Mouse (Mus musculus): ENCODE data around the gene Plppr3.

Gene Plppr3

DNA sequence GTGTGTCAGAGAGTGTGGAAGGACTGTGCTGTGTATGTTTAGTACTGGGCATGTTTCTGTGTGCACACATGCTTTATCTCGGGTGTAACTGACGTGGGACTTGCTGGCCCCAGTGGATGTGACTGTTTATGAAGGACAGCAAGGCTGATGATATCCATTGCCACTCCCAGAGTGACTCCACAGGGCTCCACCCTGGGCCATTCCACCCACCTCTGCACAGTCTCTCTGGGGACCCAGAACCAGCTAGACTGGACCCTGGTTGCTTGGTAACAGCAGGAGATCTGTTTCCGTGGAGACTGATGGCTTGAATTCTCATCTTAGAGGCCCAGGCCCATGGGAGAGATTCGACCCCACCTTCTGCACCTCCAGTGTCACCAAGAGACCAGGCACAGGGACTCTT lies 56.2 kb downstream of the Plppr3 start:
- no peak for DNase-seq (ENCODE audit: low spot score in 2 of 2)

DNA sequence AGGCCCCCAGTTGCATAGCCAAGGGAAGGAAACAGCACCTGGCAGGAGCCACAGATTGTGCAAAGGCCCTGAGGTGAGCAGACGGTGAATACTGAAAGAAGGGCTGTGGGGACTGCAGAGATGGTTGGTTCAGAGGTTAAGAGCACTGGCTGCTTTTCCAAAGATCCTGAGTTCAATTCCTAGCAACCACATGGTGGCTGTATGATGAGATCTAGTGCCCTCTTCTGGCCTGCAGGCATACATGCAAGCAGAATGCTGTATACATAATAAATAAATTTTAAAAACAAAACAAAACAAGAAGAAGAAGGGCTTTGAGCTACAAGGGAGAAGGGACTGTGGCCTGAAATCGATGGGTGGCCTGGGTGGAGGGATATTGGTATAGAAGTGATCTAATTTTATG lies 57.3 kb downstream of the Plppr3 start:
- no peak for DNase-seq (ENCODE audit: low spot score in 2 of 2)

DNA sequence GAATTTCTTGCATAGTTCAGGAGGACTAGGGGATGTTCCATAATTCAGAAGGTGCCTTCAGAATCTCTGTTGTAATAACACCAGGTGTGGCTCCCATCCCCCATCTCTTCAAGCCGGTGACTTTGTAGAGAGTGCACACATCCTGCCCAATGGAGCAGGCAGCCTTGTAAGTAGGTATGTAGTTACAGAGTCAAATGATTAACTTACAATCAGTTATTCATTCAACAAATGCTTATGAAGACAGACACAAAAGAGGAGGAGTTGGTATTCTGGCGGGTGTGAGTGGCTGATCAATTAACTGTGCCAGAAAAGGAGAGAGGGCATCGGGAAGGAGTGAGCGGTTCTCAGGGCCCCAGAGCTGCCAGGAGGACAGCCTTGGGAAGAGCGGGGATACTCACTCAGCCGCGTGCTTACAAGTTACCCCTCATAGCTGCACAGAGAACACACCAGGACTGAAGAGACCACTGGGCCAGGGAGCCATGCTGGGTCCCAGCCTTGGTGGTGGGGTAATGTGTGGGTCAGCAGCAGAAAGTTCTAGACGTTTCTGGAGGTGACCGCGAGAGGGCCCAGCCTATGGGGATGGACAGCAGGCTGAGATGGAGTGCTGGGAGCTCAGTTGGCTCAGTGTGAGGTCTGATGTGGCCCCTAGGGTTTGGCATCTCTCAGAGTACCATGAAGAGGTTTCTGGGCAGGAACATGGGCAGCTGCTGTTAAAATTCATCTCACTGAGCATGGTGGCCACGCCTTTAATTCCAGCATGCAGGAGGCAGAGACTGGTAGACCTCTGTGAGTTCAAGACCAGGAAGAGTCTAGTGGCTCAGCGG lies 58.6 kb downstream of the Plppr3 start:
- DNase-seq (ENCODE audit: low spot score in 2 of 2), result no peak

DNA sequence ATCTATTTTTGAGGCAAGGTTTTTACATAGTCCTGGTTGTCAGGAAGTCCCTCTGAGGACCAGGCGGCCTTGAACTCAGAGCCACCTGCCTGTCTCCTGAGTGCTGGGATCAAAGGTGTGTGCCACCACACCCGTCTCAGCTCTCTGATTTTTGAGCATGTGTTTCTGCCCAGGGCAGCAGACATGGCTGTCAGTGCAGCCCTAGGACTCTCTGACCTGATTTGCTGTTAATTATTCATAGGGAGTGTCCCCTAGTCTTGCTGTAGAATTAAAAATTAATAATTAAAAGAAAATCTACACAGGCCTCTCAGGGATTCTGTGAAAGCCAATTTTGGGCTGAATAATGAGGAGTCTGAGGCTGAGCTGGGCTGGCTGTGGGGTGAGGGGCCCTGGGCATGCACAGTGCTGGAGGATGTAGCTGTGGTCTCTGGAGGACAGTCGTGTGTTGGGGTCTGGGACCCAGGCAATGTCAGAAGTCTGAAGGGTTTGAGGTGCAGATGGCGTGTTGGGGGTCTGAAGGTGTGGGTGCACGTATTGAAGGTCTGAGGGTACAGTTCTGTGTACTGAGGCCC lies 60.1 kb downstream of the Plppr3 start:
- DNase-seq (ENCODE audit: low spot score in 2 of 2), result no peak

DNA sequence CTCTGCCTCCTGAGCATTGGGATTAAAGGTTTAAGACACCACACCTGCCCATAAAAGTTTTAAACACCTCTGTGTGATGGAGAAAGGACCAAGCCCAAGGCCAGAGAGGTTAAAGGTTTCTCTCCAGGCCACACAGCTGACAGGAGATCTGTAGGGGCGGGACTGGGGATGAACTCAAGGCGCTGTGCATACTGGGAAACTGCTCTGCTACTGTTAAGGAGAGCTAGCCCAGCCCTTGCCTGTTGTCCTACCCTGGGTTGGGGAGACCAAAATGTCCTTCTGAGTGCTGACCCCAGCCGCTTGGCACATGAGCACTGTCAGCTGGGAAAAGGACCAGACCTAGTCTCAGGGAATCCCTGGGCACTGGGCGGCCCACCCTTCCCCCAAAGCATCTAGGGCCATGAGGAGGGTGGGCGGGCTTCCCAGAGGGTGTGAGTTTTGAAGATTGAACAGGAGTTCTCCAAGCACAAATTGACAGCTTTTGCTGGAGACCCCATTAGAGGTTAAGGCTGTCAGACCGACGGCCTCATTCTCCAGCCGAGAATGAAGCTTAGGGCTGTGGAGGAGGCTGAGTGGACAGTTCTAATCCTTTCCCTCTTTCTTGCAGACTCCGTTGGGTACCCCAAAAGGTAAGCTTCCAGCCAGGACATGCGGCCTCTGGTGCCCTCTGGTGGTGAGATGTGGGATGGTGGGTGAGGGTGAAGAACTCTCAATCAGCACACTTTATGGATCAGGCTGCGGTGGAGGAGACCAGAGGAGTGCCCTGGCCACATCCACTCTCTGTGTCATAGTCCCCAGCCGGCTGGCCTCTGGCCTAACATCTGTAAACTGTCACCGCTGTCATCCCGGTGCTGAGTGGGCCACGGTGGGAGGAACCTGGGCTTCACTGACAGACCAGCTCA lies 62.4 kb downstream of the Plppr3 start:
- DNase-seq (ENCODE audit: low spot score in 2 of 2), result peak; percentile 74 to 94

All from thymus, postnatal 10 days (tissue).